Mouse (Mus musculus) intestine, embryonic 15.5 days (tissue): ENCODE results near the gene Il16. TPM values are rescaled to one million over a fixed set of nuclear protein-coding genes. Genes with fewer than 3 reads are reported as not detected.

Source experiments
- ATAC-seq: fragments of 200-750 bp; cut with Nextera tagmentation; 2 replicates; pipeline ENCODE4 v1.8.0; 2017; ENCODE audit warnings: moderate TSS enrichment, moderate library complexity
- H3K27ac ChIP-seq: fragments of 300-500 bp; sonication (generic); 2 replicates; pipeline ENCODE4 v1.5.1; 2015; ENCODE audit warnings: mild to moderate bottlenecking, inconsistent platforms
- H3K27me3 ChIP-seq: fragments of 300-500 bp; sonication (generic); replicated peaks from 2 replicates; pipeline ENCODE4 v1.6.1; 2015; ENCODE audit warnings: inconsistent platforms
- H3K36me3 ChIP-seq: fragments of 300-500 bp; sonication (generic); 2 replicates; pipeline ENCODE4 v1.6.1; 2015; ENCODE audit warnings: inconsistent platforms
- H3K4me1 ChIP-seq: fragments of 300-500 bp; sonication (generic); replicated peaks from 2 replicates; pipeline ENCODE4 v1.6.1; 2015; ENCODE audit warnings: inconsistent platforms
- H3K4me2 ChIP-seq: fragments of 300-500 bp; sonication (generic); replicated peaks from 2 replicates; pipeline ENCODE4 v1.6.1; 2015; ENCODE audit warnings: mild to moderate bottlenecking, inconsistent platforms
- H3K4me3 ChIP-seq: fragments of 300-500 bp; sonication (generic); replicated peaks from 2 replicates; pipeline ENCODE4 v1.5.1; 2015; ENCODE audit warnings: inconsistent platforms
- H3K9ac ChIP-seq: fragments of 300-500 bp; sonication (generic); 2 replicates; pipeline ENCODE4 v1.6.1; 2015; ENCODE audit warnings: inconsistent platforms
- H3K9me3 ChIP-seq: fragments of 300-500 bp; sonication (generic); 2 replicates; pipeline ENCODE4 v1.6.1; 2016; ENCODE audit warnings: inconsistent platforms
- WGBS: fragments of 180-500 bp; shearing (Covaris S2); methylation state at CpG from one replicate; pipeline ENCODE4 v1.1.7; 2015; 5-methylcytosine and 5-hydroxymethylcytosine counted together
- polyA plus RNA-seq: library from polyadenylated mRNA; unstranded; fragments of >200 nt; fragmentation: Nextera tagmentation; extraction: Ambion mirVana; gene quantifications from 2 replicates; pipeline ENCODE4 v1.2.1, GENCODE M21; 2015

The Il16 gene
- polyA plus RNA-seq, 1 experiment from 2014 or later: 4.5 TPM

DNA sequence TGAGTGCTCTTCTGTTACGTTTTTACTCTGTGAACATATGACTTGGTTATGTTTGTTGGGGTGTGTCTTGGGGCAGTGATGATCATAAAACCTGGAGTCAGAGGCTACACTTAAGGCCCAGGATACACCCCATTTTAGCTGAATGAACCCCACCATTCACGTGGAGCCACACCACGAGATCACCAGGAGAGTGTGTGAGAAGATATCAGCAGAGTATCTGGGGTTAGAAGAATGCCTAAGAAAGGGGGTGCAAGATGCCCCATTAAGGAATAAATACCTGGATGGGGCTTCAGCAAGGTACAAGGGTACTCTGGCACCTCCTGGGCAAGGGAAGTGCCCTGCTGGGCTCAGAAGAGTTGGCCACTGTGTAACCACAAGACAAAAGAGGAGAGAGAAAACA is 11.3 kb downstream of the Il16 start:
- H3K4me2 ChIP-seq: no peak overlapping the region
- no peak overlapping the region for H3K4me3 ChIP-seq
- H3K36me3 ChIP-seq: no peaks in the 10 kb centered on the region
- H3K4me1 ChIP-seq: 0 out of 2 replicates have a peak, but pooled peaks cover 5% of the 10 kb centered on the region
- no peaks in the 10 kb centered on the region for H3K9me3 ChIP-seq
- H3K27ac ChIP-seq: no peak overlapping the region
- WGBS: 85% methylated on average over 3 of the region's 3 CpGs
- no peak for ATAC-seq
- no peak overlapping the region for H3K9ac ChIP-seq
- no peaks in the 10 kb centered on the region for H3K27me3 ChIP-seq

DNA sequence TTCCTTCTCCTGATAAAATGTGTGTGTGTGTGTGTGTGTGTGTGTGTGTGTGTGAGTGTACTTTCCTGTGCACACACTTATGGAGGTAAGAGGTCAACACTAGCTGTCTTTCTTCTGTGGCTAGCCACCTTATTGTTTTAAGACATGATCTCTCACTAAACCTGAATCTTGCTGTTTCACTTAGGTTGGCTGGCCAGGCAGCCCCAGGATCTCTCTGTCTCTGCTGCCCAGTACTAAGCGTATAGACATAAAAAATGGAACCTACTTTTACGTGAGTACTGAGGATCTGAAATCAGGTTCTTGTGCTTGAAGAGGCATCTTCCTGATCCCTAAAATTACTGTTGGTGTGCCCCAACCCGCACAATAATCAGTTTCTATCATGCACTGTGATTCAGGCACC is 12.7 kb downstream of the Il16 start:
- no peak overlapping the region for H3K9ac ChIP-seq
- no peaks in the 10 kb centered on the region for H3K4me1 ChIP-seq
- WGBS: 89% methylated on average over 3 of the region's 3 CpGs
- H3K27me3 ChIP-seq: no peaks in the 10 kb centered on the region
- H3K4me2 ChIP-seq: no peak overlapping the region
- H3K27ac ChIP-seq: no peak overlapping the region
- no peaks in the 10 kb centered on the region for H3K9me3 ChIP-seq
- no peak for ATAC-seq
- no peaks in the 10 kb centered on the region for H3K36me3 ChIP-seq
- no peak overlapping the region for H3K4me3 ChIP-seq

DNA sequence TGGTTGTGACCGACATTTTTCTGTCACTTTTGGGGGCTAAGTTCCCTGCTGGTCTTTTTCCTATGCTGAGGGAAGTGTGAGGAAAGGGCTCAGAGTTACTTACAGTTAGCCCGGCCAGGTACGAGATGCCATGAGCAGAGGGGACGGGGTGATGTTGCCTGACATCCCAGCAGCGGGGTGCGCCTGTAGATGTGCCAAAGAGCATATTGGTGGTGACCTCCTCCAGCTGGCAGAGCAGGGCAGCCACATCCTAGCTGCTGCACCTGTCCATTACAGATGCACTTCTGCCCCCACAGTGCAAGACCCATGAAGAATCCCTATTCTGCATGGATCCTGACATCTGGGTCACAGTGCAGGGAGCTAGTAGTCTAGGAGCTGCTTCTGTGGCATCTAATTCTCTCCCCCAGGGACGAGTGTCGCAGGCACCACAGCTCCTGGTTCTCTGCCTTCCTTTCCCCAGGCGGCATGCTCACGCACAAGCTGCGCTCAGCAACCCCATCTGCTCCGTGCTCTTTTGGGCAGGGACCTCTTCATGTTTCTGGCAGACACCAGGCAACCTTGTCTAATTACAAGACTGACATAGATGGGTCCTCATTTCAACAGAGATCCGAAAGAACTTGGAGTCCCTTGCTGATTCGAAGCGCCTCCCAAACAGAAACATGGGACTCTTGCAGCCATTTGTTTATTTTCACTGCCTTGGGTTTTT is 13.4 kb downstream of the Il16 start:
- Histone ChIP-seq H3K27me3 (no peaks in the 10 kb centered on the region), H3K9me3 (no peaks in the 10 kb centered on the region), H3K36me3 (no peaks in the 10 kb centered on the region), H3K27ac (no peak overlapping the region), H3K4me3 (no peak overlapping the region), H3K9ac (no peak overlapping the region), H3K4me2 (no peak overlapping the region), H3K4me1 (no peaks in the 10 kb centered on the region)
- 84% methylated on average over 15 of the region's 15 CpGs for WGBS
- ATAC-seq: no peak

DNA sequence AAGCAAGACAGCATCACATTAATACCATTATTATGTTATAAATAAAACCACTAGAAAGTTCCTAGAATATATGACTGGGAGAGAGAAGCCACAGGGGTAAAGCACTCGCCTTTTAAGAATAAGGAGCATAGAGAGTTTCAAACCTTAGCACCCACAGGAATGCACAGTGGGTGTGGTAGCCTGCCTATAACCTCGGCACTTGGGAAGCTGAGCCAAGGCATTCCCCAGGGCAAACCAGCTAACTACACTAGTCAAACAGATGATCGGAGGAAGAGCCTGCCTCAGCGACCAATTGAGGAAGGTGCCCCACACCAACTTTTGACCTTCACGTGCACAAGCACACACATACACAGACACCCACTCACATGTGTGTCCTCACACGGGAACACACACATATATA is 14.2 kb downstream of the Il16 start:
- Histone ChIP-seq H3K4me2 (no peak overlapping the region), H3K9ac (no peak overlapping the region), H3K4me3 (no peak overlapping the region), H3K27me3 (no peaks in the 10 kb centered on the region), H3K4me1 (no peaks in the 10 kb centered on the region), H3K27ac (no peak overlapping the region), H3K36me3 (no peaks in the 10 kb centered on the region), H3K9me3 (no peaks in the 10 kb centered on the region)
- WGBS: 76% methylated on average over 6 of the region's 6 CpGs
- no peak for ATAC-seq

DNA sequence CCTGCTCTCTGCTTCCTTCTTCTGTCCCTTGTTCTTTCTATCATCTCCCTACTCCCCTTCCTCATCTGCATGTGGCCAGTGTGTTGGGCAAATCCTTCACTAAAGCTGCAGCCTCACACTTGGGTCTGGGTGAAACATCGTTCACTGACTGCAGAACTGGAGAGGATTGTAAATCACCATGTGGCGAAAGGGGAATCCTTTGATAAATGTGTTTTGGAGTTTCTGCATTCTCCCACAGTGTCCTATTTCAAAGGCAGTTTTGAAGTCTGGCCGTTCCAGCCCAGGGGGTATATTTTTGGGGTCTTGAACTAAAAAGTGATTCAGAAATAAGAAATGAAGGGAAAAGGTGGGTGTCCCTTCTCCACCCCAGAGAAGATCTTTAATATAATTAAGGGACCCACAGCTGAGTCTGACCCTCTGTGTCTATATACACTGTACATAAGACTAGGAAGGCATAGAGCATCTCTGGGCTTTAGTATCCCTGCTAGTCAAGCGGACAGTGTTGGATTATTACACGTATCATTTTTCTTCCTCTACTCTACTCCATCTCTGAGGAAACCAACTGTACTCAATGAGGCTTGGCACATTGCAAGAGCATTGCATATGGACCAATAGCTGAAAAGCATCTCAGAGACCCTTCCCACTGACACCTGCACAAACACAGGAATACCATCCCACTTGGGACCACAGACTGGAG is 18.4 kb downstream of the Il16 start:
- H3K9ac ChIP-seq: no peak overlapping the region
- H3K36me3 ChIP-seq: no peaks in the 10 kb centered on the region
- no peak for ATAC-seq
- no peaks in the 10 kb centered on the region for H3K9me3 ChIP-seq
- no peak overlapping the region for H3K4me3 ChIP-seq
- 55% methylated on average over 5 of the region's 5 CpGs for WGBS
- no peaks in the 10 kb centered on the region for H3K27me3 ChIP-seq
- H3K27ac ChIP-seq: no peak overlapping the region
- H3K4me1 ChIP-seq: no peaks in the 10 kb centered on the region
- H3K4me2 ChIP-seq: no peak overlapping the region

DNA sequence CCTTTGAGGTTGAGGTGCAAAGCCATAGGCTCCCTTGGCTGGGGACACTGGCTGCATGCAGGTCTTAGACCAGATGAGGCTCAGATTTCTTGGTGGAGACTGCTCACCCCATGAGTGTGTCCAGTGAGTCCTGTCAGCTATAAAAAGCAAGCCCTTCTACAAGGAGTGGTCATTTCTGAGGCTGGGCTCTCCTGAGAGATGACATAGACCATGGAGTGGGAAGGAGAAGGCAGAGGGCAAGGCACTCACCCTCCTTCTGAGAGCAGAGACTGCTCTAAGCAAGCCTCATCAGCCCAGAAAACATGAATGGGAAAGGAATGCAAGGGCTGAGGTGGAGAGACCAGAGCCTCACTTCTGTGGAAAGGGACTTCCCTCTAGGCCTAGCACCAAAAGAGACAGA is 19.7 kb downstream of the Il16 start:
- Histone ChIP-seq H3K4me2 (no peak overlapping the region), H3K27ac (no peak overlapping the region), H3K4me1 (no peaks in the 10 kb centered on the region), H3K36me3 (no peaks in the 10 kb centered on the region), H3K9ac (no peak overlapping the region), H3K27me3 (no peaks in the 10 kb centered on the region), H3K4me3 (no peak overlapping the region), H3K9me3 (no peaks in the 10 kb centered on the region)
- no peak for ATAC-seq

DNA sequence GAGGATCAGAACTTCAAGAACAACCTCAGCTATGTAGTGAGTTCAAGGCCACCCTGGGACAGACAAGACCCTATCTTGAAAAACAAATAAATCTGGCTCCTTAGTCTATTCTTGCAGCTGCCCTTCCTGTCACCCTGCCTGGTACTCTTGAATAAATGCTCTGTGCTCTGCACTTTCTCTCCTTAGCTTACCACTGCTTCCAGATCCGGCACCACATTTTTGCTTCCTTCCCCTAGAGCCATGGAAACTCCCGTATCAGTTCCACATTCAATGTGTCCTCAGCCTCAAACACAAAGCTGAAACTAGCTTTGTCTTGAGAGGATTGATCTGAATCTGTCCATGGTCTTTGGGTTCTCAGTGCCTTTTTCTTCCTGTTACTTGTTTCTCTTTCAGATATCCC is 21.0 kb downstream of the Il16 start:
- Histone ChIP-seq H3K27me3 (no peaks in the 10 kb centered on the region), H3K4me2 (no peak overlapping the region), H3K36me3 (no peaks in the 10 kb centered on the region), H3K4me1 (no peaks in the 10 kb centered on the region), H3K9ac (no peak overlapping the region), H3K27ac (no peak overlapping the region), H3K9me3 (no peaks in the 10 kb centered on the region), H3K4me3 (no peak overlapping the region)
- no peak for ATAC-seq
- WGBS: 40% methylated on average over 2 of the region's 2 CpGs

DNA sequence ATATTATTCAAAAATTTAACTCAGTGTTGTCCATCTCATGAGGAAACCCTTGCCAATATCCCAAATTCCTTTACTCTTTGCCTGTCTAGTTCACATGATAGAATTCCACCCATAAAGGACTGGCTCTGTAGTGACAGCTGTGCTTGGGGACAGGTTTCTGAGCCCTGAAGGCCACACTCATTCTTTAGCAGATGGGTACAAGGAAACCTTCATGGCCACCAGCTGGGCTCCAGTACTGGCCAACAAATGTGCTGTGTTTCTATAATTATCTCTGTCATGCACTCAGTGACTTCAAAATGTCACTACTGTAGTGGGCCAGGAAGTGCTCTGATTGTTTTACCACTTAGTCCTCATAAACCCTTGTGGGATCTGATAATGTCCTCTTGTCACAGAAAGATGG is 21.6 kb downstream of the Il16 start:
- Histone ChIP-seq H3K27me3 (no peaks in the 10 kb centered on the region), H3K9ac (no peak overlapping the region), H3K9me3 (no peaks in the 10 kb centered on the region), H3K4me2 (no peak overlapping the region), H3K36me3 (no peaks in the 10 kb centered on the region), H3K4me3 (no peak overlapping the region), H3K4me1 (no peaks in the 10 kb centered on the region), H3K27ac (no peak overlapping the region)
- no peak for ATAC-seq

DNA sequence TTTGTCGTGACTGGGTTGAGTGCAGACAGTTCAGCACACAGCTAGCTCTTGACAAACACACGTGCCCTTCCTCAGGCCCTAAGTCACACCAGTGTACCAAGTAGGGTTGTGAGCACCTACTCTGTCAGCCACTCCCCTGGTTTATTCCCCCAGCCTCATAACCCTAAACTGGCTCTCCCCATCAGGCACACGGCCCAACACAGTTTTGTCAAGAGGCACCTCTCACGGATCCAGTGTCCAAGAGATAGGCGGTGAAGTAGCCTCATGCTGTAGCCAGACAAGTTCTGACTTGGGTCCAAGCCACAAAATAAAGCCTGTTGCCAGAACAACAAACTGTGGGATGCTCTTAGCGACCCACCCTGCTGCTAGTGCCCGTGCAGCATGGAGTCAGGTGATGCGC is 22.3 kb downstream of the Il16 start:
- no peak overlapping the region for H3K4me2 ChIP-seq
- H3K4me3 ChIP-seq: no peak overlapping the region
- no peak overlapping the region for H3K9ac ChIP-seq
- ATAC-seq: no peak
- no peaks in the 10 kb centered on the region for H3K27me3 ChIP-seq
- no peak overlapping the region for H3K27ac ChIP-seq
- no peaks in the 10 kb centered on the region for H3K36me3 ChIP-seq
- H3K4me1 ChIP-seq: no peaks in the 10 kb centered on the region
- WGBS: 84% methylated on average over 8 of the region's 8 CpGs
- no peaks in the 10 kb centered on the region for H3K9me3 ChIP-seq

DNA sequence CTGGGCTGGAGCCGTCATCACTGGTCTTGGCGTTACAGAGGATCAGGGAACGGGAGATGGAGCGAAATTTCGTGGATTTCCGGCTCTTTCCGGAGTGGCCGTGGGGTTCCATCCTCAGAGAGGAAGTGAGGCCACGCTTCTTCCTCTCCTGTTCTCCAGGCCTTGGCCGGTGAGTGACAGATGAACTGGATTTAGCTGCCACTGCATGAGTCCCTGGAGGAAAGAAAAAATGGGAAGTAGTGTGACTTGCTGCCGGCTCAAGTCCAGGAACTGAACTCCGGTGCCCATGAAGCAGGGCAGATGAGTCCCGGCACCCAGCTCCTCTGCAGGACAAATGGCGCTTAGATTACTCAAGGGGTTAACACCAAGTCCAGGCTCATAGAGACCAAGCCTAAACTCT is 23.0 kb downstream of the Il16 start:
- Histone ChIP-seq H3K9me3 (no peaks in the 10 kb centered on the region), H3K9ac (no peak overlapping the region), H3K4me1 (no peaks in the 10 kb centered on the region), H3K36me3 (no peaks in the 10 kb centered on the region), H3K4me3 (no peak overlapping the region), H3K27ac (no peak overlapping the region), H3K27me3 (no peaks in the 10 kb centered on the region), H3K4me2 (no peak overlapping the region)
- no peak for ATAC-seq
- WGBS: 89% methylated on average over 14 of the region's 14 CpGs

DNA sequence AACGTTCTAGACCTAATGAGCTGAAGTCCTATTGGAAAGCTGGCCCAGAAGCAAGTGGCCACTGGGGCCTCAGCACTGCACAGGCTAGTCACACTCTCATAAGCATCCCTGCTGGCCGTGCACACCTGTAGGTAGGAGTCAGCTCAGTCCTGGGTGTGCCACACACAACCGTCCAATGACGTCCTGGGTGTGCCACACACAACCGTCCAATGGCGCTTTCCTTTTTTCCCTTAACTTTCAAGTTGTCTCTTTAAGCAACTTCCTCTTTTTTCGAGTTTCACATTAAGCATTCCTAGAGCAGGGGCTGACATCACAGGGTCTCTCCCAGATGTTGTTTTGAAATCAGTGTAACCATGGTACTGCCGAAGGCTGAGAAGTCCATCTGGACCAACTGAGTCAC is 25.3 kb downstream of the Il16 start:
- H3K36me3 ChIP-seq: no peaks in the 10 kb centered on the region
- 75% methylated on average over 8 of the region's 8 CpGs for WGBS
- H3K9ac ChIP-seq: no peak overlapping the region
- H3K4me2 ChIP-seq: no peak overlapping the region
- no peaks in the 10 kb centered on the region for H3K9me3 ChIP-seq
- no peak for ATAC-seq
- H3K4me1 ChIP-seq: no peaks in the 10 kb centered on the region
- H3K4me3 ChIP-seq: no peak overlapping the region
- no peaks in the 10 kb centered on the region for H3K27me3 ChIP-seq
- H3K27ac ChIP-seq: no peak overlapping the region

DNA sequence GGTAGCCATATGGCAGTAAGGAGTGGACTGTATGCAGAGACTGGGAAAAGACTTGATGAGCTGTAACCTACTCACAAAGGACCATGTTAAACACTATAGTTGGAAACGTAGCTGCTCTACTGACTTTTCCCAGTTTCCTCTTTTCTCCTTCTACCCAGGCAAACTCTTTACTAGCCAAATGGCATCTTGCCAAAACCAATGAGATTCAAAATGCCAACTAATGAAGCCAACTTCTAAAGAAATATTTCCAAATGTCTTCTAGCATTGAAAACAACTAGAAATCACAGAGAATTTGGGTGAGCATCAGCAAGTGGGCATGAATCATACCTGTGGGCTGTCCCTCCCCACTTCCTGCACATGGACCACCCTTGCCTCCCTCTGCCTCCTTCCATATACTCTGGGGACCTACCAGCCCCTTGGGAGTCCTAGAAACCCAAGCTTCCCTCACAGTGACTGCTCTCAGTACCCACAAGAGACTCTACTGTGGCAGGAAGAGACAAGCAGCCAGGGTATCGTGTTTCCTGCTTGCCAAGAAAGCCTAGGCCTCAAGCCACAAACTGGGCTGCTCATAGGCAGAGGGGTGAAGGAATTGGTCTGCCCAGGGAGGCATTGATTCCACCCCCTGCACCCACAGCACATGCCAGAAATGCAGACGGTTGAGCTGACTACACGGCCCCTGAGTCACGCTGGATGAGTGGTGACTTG is 28.4 kb downstream of the Il16 start:
- 75% methylated on average over 5 of the region's 5 CpGs for WGBS
- Histone ChIP-seq H3K27me3 (no peaks in the 10 kb centered on the region), H3K4me1 (no peaks in the 10 kb centered on the region), H3K9me3 (no peaks in the 10 kb centered on the region), H3K27ac (no peak overlapping the region), H3K9ac (no peak overlapping the region), H3K36me3 (no peaks in the 10 kb centered on the region), H3K4me3 (no peak overlapping the region), H3K4me2 (no peak overlapping the region)
- no peak for ATAC-seq

DNA sequence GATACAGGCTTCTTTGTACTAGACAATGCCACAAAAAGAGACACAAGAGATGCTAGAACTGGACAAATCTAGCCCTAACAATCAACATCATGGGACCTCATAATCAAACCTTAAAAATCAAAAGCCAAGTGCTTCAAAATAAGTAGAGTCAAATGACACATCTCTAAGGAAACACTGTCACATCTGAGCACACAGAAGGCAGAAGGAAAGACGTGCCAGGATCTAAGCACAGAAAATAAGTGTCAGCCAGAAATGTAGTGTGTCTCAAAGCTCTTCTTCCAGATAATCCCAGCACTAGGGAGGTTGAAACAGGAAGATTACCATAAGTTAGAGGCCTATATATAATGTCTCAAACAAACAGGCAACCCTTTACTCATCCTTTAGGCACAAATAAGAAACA is 31.9 kb downstream of the Il16 start:
- no peak overlapping the region for H3K4me3 ChIP-seq
- no peak overlapping the region for H3K27ac ChIP-seq
- no peaks in the 10 kb centered on the region for H3K4me1 ChIP-seq
- no peaks in the 10 kb centered on the region for H3K27me3 ChIP-seq
- no peaks in the 10 kb centered on the region for H3K36me3 ChIP-seq
- H3K4me2 ChIP-seq: no peak overlapping the region
- ATAC-seq: no peak
- H3K9ac ChIP-seq: no peak overlapping the region
- 76% methylated on average over 1 of the region's 1 CpGs for WGBS
- no peaks in the 10 kb centered on the region for H3K9me3 ChIP-seq
